Mouse (Mus musculus) layer of hippocampus, adult 11-12 months (tissue): ENCODE measurements around the gene Ms4a2.

Experiments
- DNase-seq: peaks from one replicate; pipeline ENCODE4 v3.0.0; 2022; ENCODE audit warnings: low spot score

Gene Ms4a2

GRCm38 (mm10) chr19:11589205-11589604, 34.3 kb downstream of the Ms4a2 start:
- DNase-seq = no peak

GRCm38 (mm10) chr19:11574965-11575364, 48.6 kb downstream of the Ms4a2 start:
- no peak for DNase-seq
